Mouse (Mus musculus) embryonic facial prominence, embryonic 10.5 days (tissue): ENCODE results near the gene H2-M2. TPM values are rescaled to one million over a fixed set of nuclear protein-coding genes. Genes with fewer than 3 reads are reported as not detected.
"Not testable (repeated sequence)": the region's sequence is repeated elsewhere in the genome, so short reads cannot be mapped to it uniquely, and the experiment has no call there.

Experiments used
- DNase-seq: peaks from one replicate; pipeline ENCODE4 v3.0.0-alpha.2; 2017; ENCODE audit warnings: low spot score
- H3K27ac ChIP-seq: fragments of 300-500 bp; sonication (generic); replicated peaks from 2 replicates; pipeline ENCODE4 v1.5.1; 2016; ENCODE audit warnings: mild to moderate bottlenecking
- H3K27me3 ChIP-seq: fragments of 300-500 bp; sonication (generic); replicated peaks from 2 replicates; pipeline ENCODE4 v1.6.1; 2016; ENCODE audit warnings: low read depth, mild to moderate bottlenecking; ENCODE audit not compliant: poor library complexity, severe bottlenecking
- H3K36me3 ChIP-seq: fragments of 300-500 bp; sonication (generic); replicated peaks from 2 replicates; pipeline ENCODE4 v1.6.1; 2016; ENCODE audit warnings: mild to moderate bottlenecking, moderate library complexity
- H3K4me1 ChIP-seq: fragments of 300-500 bp; sonication (generic); 2 replicates; pipeline ENCODE4 v1.6.1; 2016
- H3K4me3 ChIP-seq: fragments of 300-500 bp; sonication (generic); 2 replicates; pipeline ENCODE4 v1.5.1; 2016; ENCODE audit warnings: mild to moderate bottlenecking, moderate library complexity
- H3K9me3 ChIP-seq: fragments of 300-500 bp; sonication (generic); 2 replicates; pipeline ENCODE4 v1.6.1; 2016; ENCODE audit warnings: mild to moderate bottlenecking
- WGBS: fragments of 180-500 bp; shearing (Covaris S2); methylation state at CpG from one replicate; pipeline ENCODE4 v1.1.7; 2016; 5-methylcytosine and 5-hydroxymethylcytosine counted together
- polyA plus RNA-seq: library from polyadenylated mRNA; unstranded; fragments of >200 nt; fragmentation: Nextera tagmentation; extraction: Ambion mirVana; gene quantifications from 2 replicates; pipeline ENCODE4 v1.2.1, GENCODE M21; 2016

The H2-M2 gene
- polyA plus RNA-seq: not detected in 2 replicates

- WGBS: 79% methylated on average over 2 of the region's 2 CpGs
- Histone ChIP-seq H3K27me3 (no peaks in the 10 kb centered on the region), H3K36me3 (no peaks in the 10 kb centered on the region), H3K4me1 (no peaks in the 10 kb centered on the region), H3K9me3 (peaks cover 4% of the 10 kb centered on the region; the same call in 1 of the 2 replicates), H3K27ac (no peak within 1 kb of the TSS), H3K4me3 (no peak within 1 kb of the TSS)
- DNase-seq: no peak
Observed at GRCm38 (mm10) chr17:37483452-37483851, at the start of gene H2-M2. Gene H2-M2, minus strand, starts transcription at chr17:37483552.

- WGBS: 76% methylated on average over 1 of the region's 1 CpGs
- DNase-seq, H3K36me3 ChIP-seq: not testable (repeated sequence)
Observed at GRCm38 (mm10) chr17:37525427-37525826, 42.1 kb upstream of the H2-M2 start.

GRCm38 (mm10) chr17:37524612-37525011, 41.3 kb upstream of the H2-M2 start:
- H3K36me3 ChIP-seq, H3K4me1 ChIP-seq, H3K27me3 ChIP-seq, H3K4me3 ChIP-seq, H3K9me3 ChIP-seq, H3K27ac ChIP-seq, DNase-seq: not testable (repeated sequence)

More at GRCm38 (mm10) chr17:37525427-37525826, 42.1 kb upstream of the H2-M2 start:
- not testable (repeated sequence) for H3K27me3 ChIP-seq, H3K4me3 ChIP-seq, H3K4me1 ChIP-seq, H3K9me3 ChIP-seq, H3K27ac ChIP-seq

- no peak within 1 kb of the TSS for H3K27ac ChIP-seq
- H3K4me3 ChIP-seq: no peak within 1 kb of the TSS
- no peaks in the 10 kb centered on the region for H3K36me3 ChIP-seq
- no peaks in the 10 kb centered on the region for H3K27me3 ChIP-seq
- no peak for DNase-seq
- no peaks in the 10 kb centered on the region for H3K4me1 ChIP-seq
- no peaks in the 10 kb centered on the region for H3K9me3 ChIP-seq
- WGBS: 90% methylated on average over 4 of the region's 4 CpGs
Observed at GRCm38 (mm10) chr17:37507730-37508129, 24.4 kb upstream of the H2-M2 start, which contains the start of gene Olfr111. Gene Olfr111, plus strand, starts transcription at chr17:37508030.

GRCm38 (mm10) chr17:37491930-37492518, 8.7 kb upstream of the H2-M2 start, which contains the start of gene Olfr110:
Gene Olfr110, plus strand, starts transcription at chr17:37492468.
- Histone ChIP-seq H3K4me3 (no peak within 1 kb of the TSS), H3K27me3 (no peaks in the 10 kb centered on the region), H3K27ac (no peak within 1 kb of the TSS), H3K9me3 (no peaks in the 10 kb centered on the region), H3K4me1 (no peaks in the 10 kb centered on the region), H3K36me3 (no peaks in the 10 kb centered on the region)
- DNase-seq: no peak
- 58% methylated on average over 1 of the region's 1 CpGs for WGBS

- H3K27me3 ChIP-seq: no peaks in the 10 kb centered on the region
- H3K36me3 ChIP-seq: no peaks in the 10 kb centered on the region
- no peak for DNase-seq
- no peak within 1 kb of the TSS for H3K27ac ChIP-seq
- H3K9me3 ChIP-seq: no peaks in the 10 kb centered on the region; the same call in 1 of the 2 replicates
- WGBS: 88% methylated on average over 1 of the region's 1 CpGs
- H3K4me3 ChIP-seq: no peak within 1 kb of the TSS
- no peaks in the 10 kb centered on the region for H3K4me1 ChIP-seq
Observed at GRCm38 (mm10) chr17:37458616-37459015, 24.7 kb downstream of the H2-M2 start, which contains the start of gene Olfr109. Gene Olfr109, plus strand, starts transcription at chr17:37458916.

- DNase-seq: no peak
- H3K4me1 ChIP-seq: no peaks in the 10 kb centered on the region
- no peaks in the 10 kb centered on the region for H3K27me3 ChIP-seq
- no peak within 1 kb of the TSS for H3K4me3 ChIP-seq
- 94% methylated on average over 1 of the region's 1 CpGs for WGBS
- H3K36me3 ChIP-seq: no peaks in the 10 kb centered on the region
- peaks cover 2% of the 10 kb centered on the region; the same call in 1 of the 2 replicates for H3K9me3 ChIP-seq
- H3K27ac ChIP-seq: no peak within 1 kb of the TSS
Observed at GRCm38 (mm10) chr17:37445180-37445579, 38.2 kb downstream of the H2-M2 start, which contains the start of gene Olfr108. Gene Olfr108, plus strand, starts transcription at chr17:37445480.

Other genes starting within 250 kb of the H2-M2 start
- gene Olfr97, start 246.2 kb downstream of the H2-M2 start, polyA plus RNA-seq: not detected in 2 replicates
- not detected in 2 replicates for gene Olfr98, start 219.8 kb downstream of the H2-M2 start, polyA plus RNA-seq
- gene H2-M3, start 213.3 kb downstream of the H2-M2 start, polyA plus RNA-seq: 1.7 and 1.8 TPM in 2 replicates
- not detected in 2 replicates for gene Olfr99, start 200.1 kb downstream of the H2-M2 start, polyA plus RNA-seq
- gene Olfr101, start 179.2 kb downstream of the H2-M2 start, polyA plus RNA-seq: not detected in 2 replicates
- not detected in 2 replicates for gene Olfr102, start 166.5 kb downstream of the H2-M2 start, polyA plus RNA-seq
- gene Olfr103, start 143.9 kb downstream of the H2-M2 start, polyA plus RNA-seq: not detected in 2 replicates
- not detected in 2 replicates for gene Olfr104-ps, start 124.0 kb downstream of the H2-M2 start, polyA plus RNA-seq
- not detected in 2 replicates for gene Olfr105-ps, start 104.5 kb downstream of the H2-M2 start, polyA plus RNA-seq
- not detected in 2 replicates for gene Olfr106-ps, start 93.2 kb downstream of the H2-M2 start, polyA plus RNA-seq
- gene Olfr107, start 84.3 kb downstream of the H2-M2 start, polyA plus RNA-seq: not detected in 2 replicates
- gene Olfr108, start 38.1 kb downstream of the H2-M2 start, polyA plus RNA-seq: not detected in 2 replicates
- not detected in 2 replicates for gene Olfr109, start 24.6 kb downstream of the H2-M2 start, polyA plus RNA-seq
- gene Olfr110, start 8.9 kb upstream of the H2-M2 start, polyA plus RNA-seq: not detected in 2 replicates
- not detected in 2 replicates for gene Olfr111, start 24.5 kb upstream of the H2-M2 start, polyA plus RNA-seq
- not detected in 2 replicates for gene Olfr112, start 85.9 kb upstream of the H2-M2 start, polyA plus RNA-seq
- not detected in 2 replicates for gene Olfr113, start 94.1 kb upstream of the H2-M2 start, polyA plus RNA-seq
- gene Olfr114, start 109.2 kb upstream of the H2-M2 start, polyA plus RNA-seq: not detected in 2 replicates
- not detected in 2 replicates for gene Olfr115, start 143.6 kb upstream of the H2-M2 start, polyA plus RNA-seq
- gene Olfr116, start 143.6 kb upstream of the H2-M2 start, polyA plus RNA-seq: not detected in 2 replicates
- gene Olfr117, start 180.2 kb upstream of the H2-M2 start, polyA plus RNA-seq: not detected in 2 replicates
- gene Olfr118, start 183.4 kb upstream of the H2-M2 start, polyA plus RNA-seq: not detected in 2 replicates
- not detected in 2 replicates for gene Olfr119, start 213.0 kb upstream of the H2-M2 start, polyA plus RNA-seq
- not detected in 2 replicates for gene Olfr120, start 238.3 kb upstream of the H2-M2 start, polyA plus RNA-seq